Mouse (Mus musculus) intestine, embryonic 16.5 days (tissue): ENCODE results near the gene Isg20. TPM values are rescaled to one million over a fixed set of nuclear protein-coding genes. Genes with fewer than 3 reads are reported as not detected.

Experiments used
- microRNA-seq: library from miRNA; unstranded; fragments of <30 nt; microRNA quantifications from one replicate; pipeline ENCODE4, GENCODE M21; 2016
- polyA plus RNA-seq: library from polyadenylated mRNA; unstranded; fragments of >200 nt; fragmentation: Nextera tagmentation; extraction: Ambion mirVana; gene quantifications from 2 replicates; pipeline ENCODE4 v1.2.1, GENCODE M21; 2015

The Isg20 gene
- polyA plus RNA-seq, 1 experiment from 2014 or later: 6.8 TPM

Small RNA genes within 50 kb of the gene (microRNA-seq; reads per million reads assigned to microRNA genes)
- gene Mir7-2: 33.9 reads per million, percentile 35 among the genes with 10 or more reads in this experiment

Other genes with a start within 250 kb of the Isg20 start
- gene Ntrk3, start 175.4 kb upstream of the Isg20 start, polyA plus RNA-seq: 2.1 and 3.2 TPM in 2 replicates
- gene Mrps11, start 130.3 kb upstream of the Isg20 start, polyA plus RNA-seq: 57.1 and 66.9 TPM in 2 replicates
- 84.9 and 90.5 TPM in 2 replicates for gene Mrpl46, start 129.9 kb upstream of the Isg20 start, polyA plus RNA-seq
- gene Det1, start 66.2 kb upstream of the Isg20 start, polyA plus RNA-seq: 11.9 and 15.2 TPM in 2 replicates
- gene Aen, start 17.6 kb upstream of the Isg20 start, polyA plus RNA-seq: 29.9 and 33.5 TPM in 2 replicates
- 0.15 and 0.28 TPM in 2 replicates for gene Acan, start 140.1 kb downstream of the Isg20 start, polyA plus RNA-seq
- 1.7 and 1.9 TPM in 2 replicates for gene Hapln3, start 217.6 kb downstream of the Isg20 start, polyA plus RNA-seq
- 184 and 188 TPM in 2 replicates for gene Mfge8, start 235.6 kb downstream of the Isg20 start, polyA plus RNA-seq